Mouse (Mus musculus) intestine, embryonic 14.5 days (tissue): Measurements from ENCODE around the gene Tecr. TPM values are rescaled to one million over a fixed set of nuclear protein-coding genes. Genes with fewer than 3 reads are reported as not detected.

Source experiments
- ATAC-seq: fragments of 200-750 bp; cut with Nextera tagmentation; replicated peaks from 2 replicates; pipeline ENCODE4 v1.8.0; 2017; ENCODE audit warnings: low read depth, moderate number of reproducible peaks, moderate TSS enrichment, moderate library complexity; ENCODE audit not compliant: low FRiP score, low TSS enrichment
- DNase-seq: peaks from one replicate; pipeline ENCODE4 v3.0.0-alpha.2; 2018; ENCODE audit warnings: low spot score
- H3K27ac ChIP-seq: fragments of 300-500 bp; sonication (generic); 2 replicates; pipeline ENCODE4 v1.5.1; 2014; ENCODE audit warnings: low read depth, mild to moderate bottlenecking, control low read depth
- H3K27me3 ChIP-seq: fragments of 300-500 bp; sonication (generic); replicated peaks from 2 replicates; pipeline ENCODE4 v1.6.1; 2014; ENCODE audit warnings: low read length, control low read depth; ENCODE audit not compliant: control insufficient read depth, insufficient read depth
- H3K36me3 ChIP-seq: fragments of 300-500 bp; sonication (generic); 2 replicates; pipeline ENCODE4 v1.6.1; 2014; ENCODE audit warnings: low read length, control low read depth; ENCODE audit not compliant: control insufficient read depth, insufficient read depth
- H3K4me1 ChIP-seq: fragments of 300-500 bp; sonication (generic); replicated peaks from 2 replicates; pipeline ENCODE4 v1.6.1; 2014; ENCODE audit warnings: low read length, control low read depth, mixed read lengths; ENCODE audit not compliant: control insufficient read depth, insufficient read depth
- H3K4me2 ChIP-seq: fragments of 300-500 bp; sonication (generic); 2 replicates; pipeline ENCODE4 v1.6.1; 2014; ENCODE audit warnings: low read length
- H3K4me3 ChIP-seq: fragments of 300-500 bp; sonication (generic); 2 replicates; pipeline ENCODE4 v1.5.1; 2014; ENCODE audit warnings: low read depth, low read length, control low read depth, mixed read lengths
- H3K9ac ChIP-seq: fragments of 300-500 bp; sonication (generic); 2 replicates; pipeline ENCODE4 v1.6.1; 2014; ENCODE audit warnings: mild to moderate bottlenecking, low read length
- H3K9me3 ChIP-seq: fragments of 300-500 bp; sonication (generic); 2 replicates; pipeline ENCODE4 v1.6.1; 2016; ENCODE audit warnings: low read length, control low read depth; ENCODE audit not compliant: control insufficient read depth
- WGBS: fragments of 180-500 bp; shearing (Covaris S2); extraction: QIAGEN DNeasy Blood & Tissue Kit; methylation state at CpG from one replicate; pipeline ENCODE4 v1.1.7; 2014; 5-methylcytosine and 5-hydroxymethylcytosine counted together
- polyA plus RNA-seq: library from polyadenylated mRNA; unstranded; fragments of >200 nt; fragmentation: Nextera tagmentation; extraction: Ambion mirVana; gene quantifications from 2 replicates; pipeline ENCODE4 v1.2.1, GENCODE M21; 2014

Tecr gene
- polyA plus RNA-seq, 1 experiment from 2014 or later = 660 TPM

DNA sequence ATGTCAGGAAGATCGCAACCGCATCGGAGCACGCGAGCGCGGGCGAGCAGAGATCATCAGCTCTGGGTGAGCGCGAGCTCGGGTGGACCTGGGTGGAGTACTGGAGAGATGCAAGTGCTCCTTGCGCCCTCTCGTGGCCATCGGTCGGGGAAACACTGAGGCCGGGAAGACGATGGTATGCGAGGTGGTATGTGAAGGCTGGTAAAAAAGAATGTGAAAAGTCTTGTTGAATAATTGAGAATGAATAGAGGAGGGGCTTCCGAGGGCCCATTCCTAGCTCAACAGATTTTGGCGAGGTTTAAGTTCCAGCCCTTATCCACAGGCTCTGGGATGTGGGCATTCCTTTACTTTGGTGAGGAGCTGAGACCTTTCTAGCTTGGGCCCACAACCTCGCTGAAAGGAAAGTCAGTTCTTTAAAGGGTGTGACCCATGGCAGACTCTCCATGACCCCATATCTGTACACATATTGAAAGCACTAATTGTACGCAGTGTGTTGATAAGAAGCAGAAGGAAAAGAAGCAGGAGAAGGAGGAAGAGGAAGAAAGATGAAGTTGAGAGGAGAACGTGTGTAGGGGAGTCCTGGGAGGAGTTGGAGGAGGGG lies 14.7 kb upstream of the Tecr start:
- Histone ChIP-seq H3K4me3 (peak overlapping the region; percentile 24), H3K36me3 (no peaks in the 10 kb centered on the region), H3K9me3 (no peaks in the 10 kb centered on the region), H3K27me3 (no peaks in the 10 kb centered on the region), H3K27ac (no peak overlapping the region), H3K4me1 (0 out of 2 replicates have a peak, but pooled peaks cover 3% of the 10 kb centered on the region), H3K9ac (0 out of 2 replicates have a peak overlapping the region, but pooled peaks have one; percentile 22), H3K4me2 (peak overlapping the region; percentile 61)
- peak; percentile 93 for DNase-seq
- peak; percentile 85 for ATAC-seq
- WGBS = 10% methylated on average over 23 of the region's 23 CpGs

GRCm38 (mm10) chr8:83621691-83622388 lies 14.1 kb upstream of the Tecr start:
- ATAC-seq = no peak; the same call in 1 of the 2 replicates
- 0 out of 2 replicates have a peak overlapping the region, but pooled peaks have one; percentile 22 for H3K9ac ChIP-seq
- WGBS = 55% methylated on average over 15 of the region's 15 CpGs

DNA sequence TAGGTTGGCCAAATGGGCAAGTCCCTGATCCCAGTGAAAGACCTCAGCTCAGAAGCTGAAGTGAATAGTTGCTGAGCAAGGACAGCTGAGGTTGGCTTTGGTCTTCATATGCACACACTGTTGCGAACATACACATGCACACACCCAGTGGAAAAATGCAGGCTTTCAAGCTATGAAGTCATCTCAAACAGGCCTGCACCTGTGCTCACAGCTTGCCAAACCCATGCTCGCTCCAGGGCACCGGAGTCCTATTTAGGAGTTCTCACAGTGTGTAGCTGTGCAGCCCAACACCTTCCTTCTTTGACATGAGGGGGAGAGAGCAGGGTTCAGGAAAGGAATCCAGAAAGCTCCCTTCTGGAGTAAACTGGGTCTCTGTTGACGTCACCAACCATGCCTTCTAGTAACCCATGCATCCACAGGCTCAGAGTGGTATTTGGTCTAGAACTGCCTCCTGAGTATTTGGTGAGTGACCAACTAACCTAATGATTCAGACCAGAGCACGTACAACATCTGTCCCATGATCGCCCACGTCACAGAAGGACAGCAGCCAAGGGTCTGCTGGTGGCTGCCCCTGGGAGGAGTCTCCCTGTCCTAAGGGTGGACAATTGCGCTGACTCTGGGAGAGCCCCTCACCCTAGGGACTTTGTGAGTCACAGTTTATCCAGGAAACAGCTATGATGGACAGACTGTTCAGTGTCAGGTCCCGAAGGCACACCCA lies 12.0 kb upstream of the Tecr start:
- H3K27ac ChIP-seq = no peak overlapping the region
- 0 out of 2 replicates have a peak, but pooled peaks cover 3% of the 10 kb centered on the region for H3K4me1 ChIP-seq
- H3K4me2 ChIP-seq = no peak overlapping the region
- no peaks in the 10 kb centered on the region for H3K27me3 ChIP-seq
- ATAC-seq = no peak
- no peak overlapping the region for H3K4me3 ChIP-seq
- no peaks in the 10 kb centered on the region for H3K36me3 ChIP-seq
- no peak for DNase-seq
- WGBS = 83% methylated on average over 9 of the region's 9 CpGs
- H3K9ac ChIP-seq = no peak overlapping the region
- no peaks in the 10 kb centered on the region for H3K9me3 ChIP-seq

More at GRCm38 (mm10) chr8:83621691-83622388, 14.1 kb upstream of the Tecr start:
- Histone ChIP-seq H3K4me3 (peak overlapping the region; percentile 24), H3K9me3 (no peaks in the 10 kb centered on the region), H3K4me2 (peak overlapping the region; percentile 61), H3K27ac (no peak overlapping the region), H3K27me3 (no peaks in the 10 kb centered on the region), H3K4me1 (0 out of 2 replicates have a peak, but pooled peaks cover 3% of the 10 kb centered on the region), H3K36me3 (no peaks in the 10 kb centered on the region)
- DNase-seq = no peak

DNA sequence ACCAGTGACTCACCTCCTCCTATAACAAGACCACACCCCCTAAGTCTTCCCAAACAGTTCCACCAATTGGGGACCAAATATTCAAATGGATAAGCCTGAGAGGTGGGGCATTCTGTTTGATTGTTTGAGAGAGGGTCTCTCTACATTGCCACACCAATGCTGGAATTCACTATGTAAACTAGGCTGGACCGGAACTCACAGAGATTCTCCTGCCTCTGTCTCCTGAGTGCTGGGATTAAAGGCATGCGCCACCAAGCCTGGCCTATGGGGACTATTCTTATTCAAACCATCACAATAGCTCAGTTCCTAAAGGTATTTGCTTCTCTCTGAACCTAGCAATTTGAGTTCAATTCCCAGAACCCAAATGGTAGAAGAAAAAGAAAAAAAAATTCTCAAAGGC lies 10.8 kb upstream of the Tecr start:
- 95% methylated on average over 2 of the region's 2 CpGs for WGBS
- Histone ChIP-seq H3K4me2 (no peak overlapping the region), H3K9me3 (no peaks in the 10 kb centered on the region), H3K9ac (no peak overlapping the region), H3K4me1 (0 out of 2 replicates have a peak, but pooled peaks cover 3% of the 10 kb centered on the region), H3K4me3 (no peak overlapping the region), H3K27ac (no peak overlapping the region), H3K36me3 (peaks cover 9% of the 10 kb centered on the region; the same call in 1 of the 2 replicates), H3K27me3 (no peaks in the 10 kb centered on the region)
- no peak for DNase-seq
- ATAC-seq = no peak

- ATAC-seq = no peak
- no peak overlapping the region for H3K4me2 ChIP-seq
Measured at GRCm38 (mm10) chr8:83617111-83617510, 9.3 kb upstream of the Tecr start.

DNA sequence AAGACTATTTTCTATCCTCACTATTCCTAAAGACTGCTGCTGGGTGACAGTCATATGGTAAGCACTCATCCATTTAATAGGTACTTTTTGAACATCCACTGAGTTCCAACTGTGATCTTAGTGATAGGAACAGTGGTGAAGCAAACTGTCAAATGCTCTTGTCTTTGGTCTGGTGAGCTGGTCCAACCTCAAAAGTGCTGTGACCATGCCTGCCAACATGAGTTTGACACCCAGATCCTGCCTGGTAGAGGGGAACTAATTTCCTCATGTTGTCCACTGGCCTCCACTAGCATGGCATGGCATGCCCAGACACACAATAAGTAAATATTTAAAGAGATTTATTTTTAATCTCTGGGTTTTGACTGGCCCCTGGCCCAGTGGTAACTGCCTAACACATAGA lies 8.9 kb upstream of the Tecr start:
- no peak overlapping the region for H3K27ac ChIP-seq
- peaks cover 26% of the 10 kb centered on the region for H3K36me3 ChIP-seq
- H3K4me2 ChIP-seq = no peak overlapping the region
- H3K4me1 ChIP-seq = no peaks in the 10 kb centered on the region
- no peaks in the 10 kb centered on the region for H3K9me3 ChIP-seq
- ATAC-seq (no peak), DNase-seq (no peak)
- no peak overlapping the region for H3K9ac ChIP-seq
- H3K4me3 ChIP-seq = no peak overlapping the region
- H3K27me3 ChIP-seq = no peaks in the 10 kb centered on the region

More at GRCm38 (mm10) chr8:83617111-83617510, 9.3 kb upstream of the Tecr start:
- Histone ChIP-seq H3K36me3 (peaks cover 22% of the 10 kb centered on the region), H3K27me3 (no peaks in the 10 kb centered on the region), H3K4me1 (no peaks in the 10 kb centered on the region), H3K27ac (no peak overlapping the region), H3K4me3 (no peak overlapping the region), H3K9ac (no peak overlapping the region), H3K9me3 (no peaks in the 10 kb centered on the region)
- 87% methylated on average over 2 of the region's 2 CpGs for WGBS
- no peak for DNase-seq

DNA sequence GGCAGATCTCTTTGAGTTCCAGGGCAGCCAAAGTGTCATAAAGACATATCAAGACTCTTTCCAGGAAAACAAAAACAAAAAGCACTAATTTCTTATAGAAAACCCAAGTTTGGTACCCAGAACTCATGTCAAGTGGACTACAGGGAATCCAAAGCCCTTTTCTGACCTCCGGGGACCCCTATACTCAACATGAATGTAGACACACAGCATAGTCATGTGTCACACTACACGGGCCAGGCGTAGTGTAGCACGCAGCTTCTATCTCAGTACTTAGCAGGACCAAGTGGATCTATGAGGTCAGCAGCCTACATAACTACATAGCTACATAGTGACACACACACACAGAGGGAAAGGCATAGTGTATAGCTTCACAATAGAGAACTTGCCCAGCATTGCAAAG lies 5.9 kb upstream of the Tecr start:
- no peaks in the 10 kb centered on the region for H3K27me3 ChIP-seq
- H3K27ac ChIP-seq = no peak overlapping the region
- H3K4me1 ChIP-seq = peaks cover 7% of the 10 kb centered on the region
- WGBS = 90% methylated on average over 4 of the region's 4 CpGs
- DNase-seq (no peak), ATAC-seq (no peak)
- H3K4me2 ChIP-seq = no peak overlapping the region
- no peak overlapping the region for H3K9ac ChIP-seq
- peaks cover 47% of the 10 kb centered on the region for H3K36me3 ChIP-seq
- H3K4me3 ChIP-seq = no peak overlapping the region
- no peaks in the 10 kb centered on the region for H3K9me3 ChIP-seq

DNA sequence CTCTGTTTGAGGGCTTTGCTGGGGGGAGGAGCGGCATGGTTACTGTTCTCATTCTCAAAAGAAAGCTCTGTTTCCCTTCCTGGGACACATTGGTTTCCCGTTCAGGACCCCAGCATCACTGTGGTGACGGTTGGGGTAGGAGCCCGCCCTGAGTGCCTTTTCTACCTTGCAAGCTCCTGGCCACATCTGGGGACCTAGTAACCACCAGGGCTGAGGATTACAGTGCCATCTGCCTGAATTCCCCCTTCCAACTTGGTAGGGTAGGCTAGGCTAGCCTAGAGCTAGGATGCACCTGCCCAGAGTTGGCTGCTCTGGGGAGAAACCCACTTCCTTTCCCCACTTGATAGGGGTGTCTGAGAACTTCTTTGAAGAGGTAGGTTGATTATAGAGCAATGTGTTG lies 4.2 kb upstream of the Tecr start:
- Histone ChIP-seq H3K4me3 (no peak overlapping the region), H3K9ac (no peak overlapping the region), H3K4me1 (peaks cover 11% of the 10 kb centered on the region), H3K27me3 (no peaks in the 10 kb centered on the region), H3K9me3 (no peaks in the 10 kb centered on the region), H3K36me3 (peaks cover 47% of the 10 kb centered on the region), H3K4me2 (no peak overlapping the region), H3K27ac (no peak overlapping the region)
- DNase-seq (peak; percentile 39), ATAC-seq (no peak)
- 92% methylated on average over 4 of the region's 4 CpGs for WGBS
